Mouse (Mus musculus) limb, embryonic 10.5 days (tissue): ENCODE measurements around the gene Prkca. TPM values are rescaled to one million over a fixed set of nuclear protein-coding genes. Genes with fewer than 3 reads are reported as not detected.

ENCODE experiments used
- DNase-seq: peaks from one replicate; pipeline ENCODE4 v3.0.0-alpha.2; 2017; ENCODE audit warnings: low spot score
- H3K27ac ChIP-seq: fragments of 300-500 bp; sonication (generic); 2 replicates; pipeline ENCODE4 v1.5.1; 2016; ENCODE audit warnings: mild to moderate bottlenecking
- H3K27me3 ChIP-seq: fragments of 300-500 bp; sonication (generic); 2 replicates; pipeline ENCODE4 v1.6.1; 2016; ENCODE audit warnings: low read depth, mild to moderate bottlenecking; ENCODE audit not compliant: poor library complexity, severe bottlenecking
- H3K36me3 ChIP-seq: fragments of 300-500 bp; sonication (generic); 2 replicates; pipeline ENCODE4 v1.6.1; 2016; ENCODE audit warnings: mild to moderate bottlenecking, moderate library complexity
- H3K4me1 ChIP-seq: fragments of 300-500 bp; sonication (generic); 2 replicates; pipeline ENCODE4 v1.6.1; 2016
- H3K4me3 ChIP-seq: fragments of 300-500 bp; sonication (generic); 2 replicates; pipeline ENCODE4 v1.5.1; 2016; ENCODE audit warnings: mild to moderate bottlenecking, moderate library complexity
- H3K9me3 ChIP-seq: fragments of 300-500 bp; sonication (generic); replicated peaks from 2 replicates; pipeline ENCODE4 v1.6.1; 2016; ENCODE audit warnings: mild to moderate bottlenecking
- WGBS: fragments of 180-500 bp; shearing (Covaris S2); methylation state at CpG from one replicate; pipeline ENCODE4 v1.1.7; 2016; 5-methylcytosine and 5-hydroxymethylcytosine counted together
- microRNA-seq: library from miRNA; unstranded; fragments of <30 nt; microRNA quantifications from one replicate; pipeline ENCODE4, GENCODE M21; 2017
- polyA plus RNA-seq: library from polyadenylated mRNA; unstranded; fragments of >200 nt; fragmentation: Nextera tagmentation; extraction: Ambion mirVana; gene quantifications from 2 replicates; pipeline ENCODE4 v1.2.1, GENCODE M21; 2016

Gene Prkca
- polyA plus RNA-seq, 1 experiment from 2014 or later, result 3.7 TPM

- no peak for DNase-seq
- Histone ChIP-seq H3K27ac (no peak overlapping the region), H3K36me3 (no peaks in the 10 kb centered on the region), H3K27me3 (no peaks in the 10 kb centered on the region), H3K4me3 (no peak overlapping the region), H3K4me1 (0 out of 2 replicates have a peak, but pooled peaks cover 5% of the 10 kb centered on the region), H3K9me3 (no peaks in the 10 kb centered on the region)
- WGBS, result 34% methylated on average over 4 of the region's 4 CpGs
Observed at GRCm38 (mm10) chr11:107903966-107904605, 439.6 kb downstream of the Prkca start.

DNA sequence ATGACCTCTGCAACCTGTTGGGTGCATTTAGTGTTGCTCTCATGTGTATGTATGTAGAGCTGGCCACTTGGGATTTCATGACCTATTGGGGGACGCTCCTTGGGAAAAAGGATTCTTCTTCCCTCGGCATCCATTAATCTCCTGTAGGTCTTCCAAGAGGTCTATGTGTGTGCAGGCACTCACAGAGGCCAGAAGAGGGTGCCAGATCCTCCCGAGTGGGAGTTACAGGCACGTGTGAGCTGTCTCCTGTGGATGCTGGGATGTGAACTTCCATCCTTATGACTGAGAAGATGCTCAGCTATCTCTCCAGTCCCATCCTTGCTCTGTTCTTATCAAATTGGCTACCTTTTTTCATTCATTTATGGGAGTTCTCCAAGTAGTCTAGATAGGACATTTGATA, 443.3 kb downstream of the Prkca start:
- no peaks in the 10 kb centered on the region for H3K36me3 ChIP-seq
- H3K27me3 ChIP-seq, result no peaks in the 10 kb centered on the region
- WGBS, result 45% methylated on average over 4 of the region's 4 CpGs
- H3K4me3 ChIP-seq, result no peak overlapping the region
- H3K9me3 ChIP-seq, result no peaks in the 10 kb centered on the region
- no peak overlapping the region for H3K27ac ChIP-seq
- DNase-seq, result no peak
- 0 out of 2 replicates have a peak, but pooled peaks cover 5% of the 10 kb centered on the region for H3K4me1 ChIP-seq

DNA sequence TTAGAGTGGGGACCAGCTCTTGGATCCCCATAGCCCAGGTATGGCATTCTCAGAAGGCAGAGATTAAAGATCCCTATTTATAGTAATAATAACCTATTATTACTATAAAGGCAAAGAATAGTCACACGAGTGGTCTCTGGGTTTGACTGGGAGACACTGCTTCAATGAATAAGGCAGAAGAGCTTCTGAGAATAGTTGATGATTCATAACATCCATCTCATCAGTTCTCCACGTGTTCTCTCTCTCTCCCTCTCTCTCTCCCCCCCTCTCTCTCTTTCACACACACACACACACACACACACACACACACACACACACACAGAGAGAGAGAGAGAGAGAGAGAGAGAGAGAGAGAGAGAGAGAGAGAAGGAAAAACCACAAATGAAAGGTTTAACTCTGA, 445.0 kb downstream of the Prkca start:
- no peaks in the 10 kb centered on the region for H3K36me3 ChIP-seq
- 60% methylated on average over 2 of the region's 2 CpGs for WGBS
- no peak for DNase-seq
- no peaks in the 10 kb centered on the region for H3K4me1 ChIP-seq
- H3K9me3 ChIP-seq, result no peaks in the 10 kb centered on the region
- no peak overlapping the region for H3K4me3 ChIP-seq
- H3K27me3 ChIP-seq, result no peaks in the 10 kb centered on the region
- no peak overlapping the region for H3K27ac ChIP-seq

DNA sequence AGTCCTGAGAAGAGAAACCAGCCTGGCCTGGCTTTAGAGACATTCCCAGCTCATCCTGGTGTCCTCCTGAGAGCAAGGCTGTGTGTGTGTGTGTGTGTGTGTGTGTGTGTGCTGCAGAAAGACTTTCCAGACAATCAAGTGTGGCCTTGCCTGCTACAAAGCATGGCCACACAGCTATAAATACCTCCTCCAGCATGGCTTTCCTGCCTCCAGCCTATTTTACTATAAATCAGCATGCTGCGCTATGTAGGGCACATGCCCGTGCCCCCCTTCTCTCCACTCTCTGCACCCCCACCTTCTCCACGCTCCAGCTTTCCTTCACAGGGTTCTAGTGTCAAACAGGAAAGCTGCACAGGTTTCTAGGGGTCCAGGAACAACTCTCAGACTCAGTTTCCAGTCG, 448.1 kb downstream of the Prkca start:
- WGBS, result 81% methylated on average over 4 of the region's 4 CpGs
- Histone ChIP-seq H3K36me3 (no peaks in the 10 kb centered on the region), H3K4me3 (no peak overlapping the region), H3K27me3 (no peaks in the 10 kb centered on the region), H3K4me1 (peaks cover 4% of the 10 kb centered on the region; the same call in 1 of the 2 replicates), H3K27ac (no peak overlapping the region), H3K9me3 (no peaks in the 10 kb centered on the region)
- no peak for DNase-seq

DNA sequence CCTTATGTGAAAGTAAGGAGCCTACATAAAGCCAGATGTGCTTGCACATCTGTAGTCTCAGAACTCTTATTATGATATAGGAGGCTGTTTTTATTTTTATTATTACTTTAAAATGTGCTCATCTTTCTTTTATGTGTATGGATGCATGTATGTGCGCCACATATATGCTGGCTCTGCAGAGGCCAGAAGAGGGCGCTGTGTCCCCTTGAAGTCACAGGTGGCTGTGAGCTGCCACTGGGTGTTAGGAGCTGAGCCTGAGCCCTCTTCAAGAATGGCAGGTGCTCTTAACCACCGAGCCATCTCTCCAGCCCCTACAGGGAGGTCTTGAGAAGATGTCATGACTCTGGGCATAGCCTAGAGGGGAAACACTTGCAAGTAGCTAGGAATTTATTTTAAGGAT, 452.4 kb downstream of the Prkca start:
- no peak for DNase-seq
- WGBS, result 84% methylated on average over 3 of the region's 3 CpGs
- Histone ChIP-seq H3K4me3 (no peak overlapping the region), H3K27ac (no peak overlapping the region), H3K9me3 (no peaks in the 10 kb centered on the region), H3K27me3 (no peaks in the 10 kb centered on the region), H3K4me1 (peaks cover 4% of the 10 kb centered on the region; the same call in 1 of the 2 replicates), H3K36me3 (no peaks in the 10 kb centered on the region)

DNA sequence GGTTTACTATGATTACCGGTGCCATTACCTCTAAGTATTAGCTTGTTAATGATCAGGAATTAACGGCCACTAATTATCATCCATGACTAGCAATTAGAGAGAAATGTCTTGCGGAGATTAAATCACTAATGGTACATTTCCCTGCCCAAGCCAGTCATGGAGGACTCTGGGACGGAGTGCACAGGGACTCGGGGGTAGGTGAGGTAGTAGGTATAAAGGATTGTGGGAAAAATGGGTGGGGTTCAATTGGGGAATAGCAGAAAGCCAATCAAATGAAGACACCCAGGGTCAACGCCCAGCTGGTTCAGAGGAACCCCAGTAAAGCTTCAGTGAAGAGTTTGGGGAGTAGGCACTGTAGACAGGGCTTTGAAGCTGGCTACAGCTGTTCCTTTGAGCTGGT, 456.4 kb downstream of the Prkca start:
- H3K27me3 ChIP-seq, result no peaks in the 10 kb centered on the region
- no peak overlapping the region for H3K27ac ChIP-seq
- H3K4me1 ChIP-seq, result no peaks in the 10 kb centered on the region
- H3K36me3 ChIP-seq, result no peaks in the 10 kb centered on the region
- H3K4me3 ChIP-seq, result no peak overlapping the region
- 88% methylated on average over 6 of the region's 6 CpGs for WGBS
- DNase-seq, result no peak
- no peaks in the 10 kb centered on the region for H3K9me3 ChIP-seq

Small RNA genes within 50 kb of the gene (microRNA-seq; reads per million reads assigned to microRNA genes)
- not detected for gene Mir7223

Other genes with a start within 250 kb of the Prkca start
- not detected in 2 replicates for gene Apoh, start 574 bp downstream of the Prkca start, polyA plus RNA-seq
- 7.8 and 12.3 TPM in 2 replicates for gene Cep112, start 81.3 kb upstream of the Prkca start, polyA plus RNA-seq